ENCODE assay signal across 11 mouse cellular contexts in genomic region chr7:132670863-132671165, GRCm38 (mm10).
DNase-seq lines count a peak whose midpoint lies in the region; ATAC-seq lines count a peak whose summit lies in the region.
"Had no signal": no experiment of that assay in that cellular context is flagged by ENCODE, and none has a peak within 500 bp of the region (broad histone marks: within the 10 kb centered on the region; RNA-seq: fewer than 3 reads in every experiment).

No protein-coding gene starts in this region.

- no peaks in the 10 kb centered on the region; the same call in 1 of the 2 replicates for H3K4me1 ChIP-seq in kidney, embryonic 14.5 days (ENCODE audit: control insufficient read depth, insufficient read depth, low read length)
- H3K4me1 ChIP-seq in kidney, embryonic 15.5 days, result peaks cover 10% of the 10 kb centered on the region

- WGBS in kidney, embryonic 14.5 days, result 89% methylated on average over 3 of the region's 3 CpGs
- 85% methylated on average over 3 of the region's 3 CpGs for WGBS in kidney, embryonic 15.5 days

- H3K9ac ChIP-seq in kidney, embryonic 14.5 days (ENCODE audit: low read depth, low read length), result no peak overlapping the region
- no peak overlapping the region for H3K9ac ChIP-seq in kidney, embryonic 15.5 days
- H3K9ac ChIP-seq: limb, embryonic 13.5 days had no signal

- H3K9me3 ChIP-seq in kidney, embryonic 14.5 days (ENCODE audit: control insufficient read depth, low read length), result no peaks in the 10 kb centered on the region
- H3K9me3 ChIP-seq in kidney, embryonic 15.5 days (replicated peaks), result no peaks in the 10 kb centered on the region
- H3K9me3 ChIP-seq: limb, embryonic 13.5 days had no signal

- peak; percentile 86 for DNase-seq in kidney, adult 11 months
- peak; percentile 85 for DNase-seq in gastrocnemius, postnatal 25 days
- DNase-seq in lung, postnatal 36 days, result peak; percentile 75
- no peak for DNase-seq in yolk sac, embryonic 10.5 days (ENCODE audit: low spot score)
- DNase-seq in layer of hippocampus, adult 8-10 months (ENCODE audit: low spot score in 2 of 2), result no peak
- DNase-seq: cerebellum, postnatal 25 days; retina, postnatal 1 day had no signal

- H3K4me2 ChIP-seq in kidney, embryonic 14.5 days (replicated peaks; ENCODE audit: low read depth, low read length), result no peak overlapping the region
- no peak overlapping the region for H3K4me2 ChIP-seq in kidney, embryonic 15.5 days
- H3K4me2 ChIP-seq: limb, embryonic 13.5 days had no signal

- H3K27me3 ChIP-seq in kidney, embryonic 14.5 days (ENCODE audit: control insufficient read depth, insufficient read depth, low read length), result no peaks in the 10 kb centered on the region
- no peaks in the 10 kb centered on the region for H3K27me3 ChIP-seq in kidney, embryonic 15.5 days
- H3K27me3 ChIP-seq: limb, embryonic 13.5 days had no signal

- no peak for ATAC-seq in kidney, embryonic 14.5 days (ENCODE audit: low FRiP score, low TSS enrichment)
- no peak for ATAC-seq in kidney, embryonic 15.5 days (replicated peaks; ENCODE audit: low FRiP score)
- no peak for ATAC-seq in activated CD4-positive, CD25-positive, alpha-beta regulatory T cell, adult 4 months

- H3K4me3 ChIP-seq in kidney, embryonic 14.5 days (ENCODE audit: low read length), result no peak overlapping the region
- no peak overlapping the region for H3K4me3 ChIP-seq in kidney, embryonic 15.5 days (replicated peaks)
- H3K4me3 ChIP-seq: limb, embryonic 13.5 days had no signal

- no peaks in the 10 kb centered on the region for H3K36me3 ChIP-seq in kidney, embryonic 14.5 days (ENCODE audit: control insufficient read depth, insufficient read depth, low read length)
- no peaks in the 10 kb centered on the region for H3K36me3 ChIP-seq in kidney, embryonic 15.5 days
- H3K36me3 ChIP-seq: limb, embryonic 13.5 days had no signal

- H3K27ac ChIP-seq in kidney, embryonic 14.5 days (ENCODE audit: low read depth, low read length), result no peak overlapping the region
- H3K27ac ChIP-seq in kidney, embryonic 15.5 days, result 0 out of 2 replicates have a peak overlapping the region, but pooled peaks have one; percentile 3
- H3K27ac ChIP-seq: limb, embryonic 13.5 days had no signal

Comparison
In these comparisons a context has a peak if more than half of its experiments do, and no peak if none do; other contexts are left out.
1. DNase-seq: peak in kidney, adult 11 months (single experiment), gastrocnemius, postnatal 25 days (single experiment) and lung, postnatal 36 days (single experiment); none in yolk sac, embryonic 10.5 days (single experiment) and layer of hippocampus, adult 8-10 months (0 of 2).